8 mouse cellular contexts compared by ENCODE assay signal in the genomic region with DNA sequence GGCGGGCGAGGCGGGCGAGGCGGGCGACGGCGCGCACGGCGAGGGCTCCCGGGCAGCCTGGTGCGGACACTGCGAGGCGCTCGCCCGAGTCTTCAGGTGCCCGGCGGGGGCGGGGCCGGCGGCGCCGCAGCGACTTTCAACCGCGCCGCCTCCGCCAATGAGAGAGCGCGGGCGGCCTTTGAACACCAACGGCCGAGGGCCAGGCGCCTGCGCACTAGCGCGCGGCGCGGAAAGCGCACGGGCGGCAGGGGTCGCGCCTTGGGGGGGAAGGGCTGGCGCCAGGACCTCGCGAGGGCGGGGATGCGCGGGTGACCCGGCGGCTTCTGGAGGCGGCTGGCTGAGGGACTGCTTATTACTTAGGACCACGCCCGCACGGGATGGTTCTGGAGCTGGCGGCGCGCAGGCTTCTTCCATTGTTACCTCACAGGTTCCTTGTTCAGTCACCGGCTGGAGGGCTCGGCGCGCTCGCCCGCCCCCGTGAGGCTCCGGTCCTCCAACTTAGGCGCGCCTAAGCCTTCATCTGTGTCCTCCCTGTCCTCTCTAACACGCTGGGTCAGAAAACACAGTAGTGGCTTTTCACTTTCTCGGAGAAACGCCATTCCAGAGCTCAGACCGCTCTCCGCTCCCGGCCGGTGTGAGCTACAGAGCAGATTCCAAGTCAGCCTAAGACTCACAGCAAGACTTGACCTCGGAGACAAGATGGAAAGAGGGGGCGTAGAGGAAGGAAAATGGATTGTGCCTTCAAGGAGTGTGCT. TPM values are rescaled to one million over a fixed set of nuclear protein-coding genes. Genes with fewer than 3 reads are reported as not detected.
DNase-seq lines count a peak whose midpoint lies in the region; ATAC-seq and TF ChIP-seq lines count a peak whose summit lies in the region.

Gene Trim59, minus strand, starts transcription at position 111 of the 755 bp plus-strand sequence.

- under 1% methylated on average over 79 of the region's 80 CpGs for WGBS in embryonic facial prominence, embryonic 13.5 days
- WGBS in heart, adult 2 months = under 1% methylated on average over 78 of the region's 80 CpGs
- WGBS in kidney, adult 2 months = under 1% methylated on average over 79 of the region's 80 CpGs
- WGBS in limb, embryonic 12.5 days = under 1% methylated on average over 79 of the region's 80 CpGs
- under 1% methylated on average over 78 of the region's 80 CpGs for WGBS in midbrain, embryonic 14.5 days

- peaks cover 20% of the 10 kb centered on the region for H3K4me1 ChIP-seq in embryonic facial prominence, embryonic 13.5 days
- H3K4me1 ChIP-seq in heart, adult 2 months (ENCODE audit: control insufficient read depth, insufficient read depth, low read length) = no peaks in the 10 kb centered on the region; the same call in 1 of the 2 replicates
- H3K4me1 ChIP-seq in kidney, adult 2 months (ENCODE audit: control insufficient read depth, insufficient read depth, low read length) = 0 out of 2 replicates have a peak, but pooled peaks cover 2% of the 10 kb centered on the region
- peaks cover 19% of the 10 kb centered on the region for H3K4me1 ChIP-seq in limb, embryonic 12.5 days (replicated peaks)
- H3K4me1 ChIP-seq in midbrain, embryonic 14.5 days (ENCODE audit: control insufficient read depth, insufficient read depth, low read length) = peaks cover 17% of the 10 kb centered on the region; the same call in 1 of the 2 replicates

- H3K9me3 ChIP-seq in embryonic facial prominence, embryonic 13.5 days = no peaks in the 10 kb centered on the region
- no peaks in the 10 kb centered on the region for H3K9me3 ChIP-seq in limb, embryonic 12.5 days
- no peaks in the 10 kb centered on the region for H3K9me3 ChIP-seq in midbrain, embryonic 14.5 days (ENCODE audit: control insufficient read depth, low read length)

- 0 out of 2 replicates have a peak, but pooled peaks have one; percentile 13 for TF ChIP-seq POLR2A in heart, adult 2 months (IDR thresholded peaks at IDR 0.05; ENCODE audit: insufficient read depth, low read depth, low read length)
- no peak for TF ChIP-seq POLR2A in kidney, adult 2 months (IDR thresholded peaks at IDR 0.05; ENCODE audit: low read depth, low read length)

- H3K79me2 ChIP-seq in heart, adult 2 months (replicated peaks; ENCODE audit: control insufficient read depth, insufficient read depth, low read length) = no peaks in the 10 kb centered on the region

- peak within 1 kb of the TSS; percentile 76 for H3K4me2 ChIP-seq in embryonic facial prominence, embryonic 13.5 days
- peak within 1 kb of the TSS; percentile 67 for H3K4me2 ChIP-seq in limb, embryonic 12.5 days
- H3K4me2 ChIP-seq in midbrain, embryonic 14.5 days (ENCODE audit: low read length) = peak within 1 kb of the TSS; percentile 88

- no peaks in the 10 kb centered on the region for H3K27me3 ChIP-seq in embryonic facial prominence, embryonic 13.5 days
- H3K27me3 ChIP-seq in heart, adult 2 months (ENCODE audit: control insufficient read depth, insufficient read depth, low read length) = no peaks in the 10 kb centered on the region
- no peaks in the 10 kb centered on the region for H3K27me3 ChIP-seq in kidney, adult 2 months (replicated peaks; ENCODE audit: control insufficient read depth, insufficient read depth, low read length)
- no peaks in the 10 kb centered on the region for H3K27me3 ChIP-seq in limb, embryonic 12.5 days
- H3K27me3 ChIP-seq in midbrain, embryonic 14.5 days (ENCODE audit: control insufficient read depth, insufficient read depth, low read length) = no peaks in the 10 kb centered on the region

- intact Hi-C loops in heart, adult 2 months (cut with DNase I) = loop anchor here (2.0 kb wide), 1 partner anchor 40 kb away; the partner anchor contains the start of genes Ift80 and Smc4

- no peak for TF ChIP-seq EP300 in heart, adult 2 months (IDR thresholded peaks at IDR 0.05; ENCODE audit: insufficient read depth, low read depth, low read length)

- H3K27ac ChIP-seq in embryonic facial prominence, embryonic 13.5 days = peak within 1 kb of the TSS; percentile 92
- peak within 1 kb of the TSS; percentile 58 for H3K27ac ChIP-seq in heart, adult 2 months
- 0 out of 2 replicates have a peak within 1 kb of the TSS, but pooled peaks have one; percentile 7 for H3K27ac ChIP-seq in kidney, adult 2 months (ENCODE audit: insufficient read depth, low read depth, low read length)
- peak within 1 kb of the TSS; percentile 97 for H3K27ac ChIP-seq in limb, embryonic 12.5 days
- H3K27ac ChIP-seq in midbrain, embryonic 14.5 days (replicated peaks; ENCODE audit: low read depth, low read length) = peak within 1 kb of the TSS; percentile 94

- peak within 1 kb of the TSS; percentile 86 for H3K4me3 ChIP-seq in embryonic facial prominence, embryonic 13.5 days
- H3K4me3 ChIP-seq in heart, adult 2 months = peak within 1 kb of the TSS; percentile 90
- H3K4me3 ChIP-seq in kidney, adult 2 months (ENCODE audit: insufficient read depth, low read depth, low read length) = peak within 1 kb of the TSS; percentile 69
- H3K4me3 ChIP-seq in limb, embryonic 12.5 days (replicated peaks) = peak within 1 kb of the TSS; percentile 86
- peak within 1 kb of the TSS; percentile 82 for H3K4me3 ChIP-seq in midbrain, embryonic 14.5 days (replicated peaks; ENCODE audit: low read depth, low read length)

- H3K36me3 ChIP-seq in embryonic facial prominence, embryonic 13.5 days = peaks cover 4% of the 10 kb centered on the region
- H3K36me3 ChIP-seq in heart, adult 2 months (ENCODE audit: control insufficient read depth, insufficient read depth, low read length) = no peaks in the 10 kb centered on the region
- no peaks in the 10 kb centered on the region for H3K36me3 ChIP-seq in kidney, adult 2 months (ENCODE audit: control insufficient read depth, insufficient read depth, low read length)
- peaks cover 14% of the 10 kb centered on the region for H3K36me3 ChIP-seq in limb, embryonic 12.5 days
- no peaks in the 10 kb centered on the region; the same call in 1 of the 2 replicates for H3K36me3 ChIP-seq in midbrain, embryonic 14.5 days (ENCODE audit: control insufficient read depth, insufficient read depth, low read length)

- peak within 1 kb of the TSS; percentile 90 for H3K9ac ChIP-seq in embryonic facial prominence, embryonic 13.5 days
- H3K9ac ChIP-seq in heart, adult 2 months (ENCODE audit: low read depth, low read length) = peak within 1 kb of the TSS; percentile 85
- peak within 1 kb of the TSS; percentile 97 for H3K9ac ChIP-seq in limb, embryonic 12.5 days (replicated peaks)
- peak within 1 kb of the TSS; percentile 87 for H3K9ac ChIP-seq in midbrain, embryonic 14.5 days (replicated peaks; ENCODE audit: low read length)

- peak; percentile 38 for TF ChIP-seq CTCF in heart, adult 2 months (IDR thresholded peaks at IDR 0.05)
- no peak for TF ChIP-seq CTCF in kidney, adult 2 months (conservative IDR thresholded peaks at IDR 0.05; ENCODE audit: insufficient read depth, insufficient read length, low read depth, low read length)

- peak; percentile 81 for DNase-seq in 416B (ENCODE audit: low read depth)
- DNase-seq in adrenal gland, postnatal 4 days (ENCODE audit: low spot score in 2 of 2) = peak; percentile 80 to 82
- DNase-seq in heart, adult 2 months = peak; percentile 91 to 96
- DNase-seq in kidney, adult 2 months = peak; percentile 95
- peak; percentile 99 for DNase-seq in midbrain, embryonic 14.5 days
- DNase-seq in spleen, adult 12 weeks (ENCODE audit: low spot score) = peak; percentile 90

- ATAC-seq in embryonic facial prominence, embryonic 13.5 days (ENCODE audit: insufficient number of reproducible peaks, insufficient read depth, low FRiP score, low TSS enrichment, low read depth) = peak; percentile 93
- ATAC-seq in limb, embryonic 12.5 days (ENCODE audit: insufficient number of reproducible peaks, insufficient read depth, low FRiP score, low TSS enrichment, low read depth) = peak; percentile 94
- peak; percentile 96 for ATAC-seq in midbrain, embryonic 14.5 days (ENCODE audit: low FRiP score, low TSS enrichment)

RNA-seq across cellular contexts. Expression of gene Trim59, which starts in this region (rescaled TPM):
- 10 to 100 TPM; 29.0 to 32.5 TPM for total RNA-seq in adrenal gland, postnatal 4 days (2021)
- polyA plus RNA-seq in embryonic facial prominence, embryonic 13.5 days (2015; fragmentation: Nextera tagmentation; extraction: Ambion mirVana) = 120 and 124 TPM in 2 replicates
- total RNA-seq in heart, adult 2 months (2021) = 1 to 10 TPM; 2.1 to 2.2 TPM
- polyA plus RNA-seq in heart, adult 2 months (2012; rRNA removed) = 0.20 TPM in 2 replicates
- 0.34 and 0.42 TPM in 2 replicates for polyA plus RNA-seq in kidney, adult 2 months (2012; rRNA removed)
- polyA plus RNA-seq in limb, embryonic 12.5 days (2016; fragmentation: Nextera tagmentation; extraction: Ambion mirVana) = 175 and 194 TPM in 2 replicates
- 39.8 and 57.5 TPM in 2 replicates for polyA plus RNA-seq in midbrain, embryonic 14.5 days (2014; fragmentation: Nextera tagmentation; extraction: Ambion mirVana)

Comparison
In these comparisons a context has a peak if more than half of its experiments do, and no peak if none do; other contexts are left out.
1. Peak in every context shown above with its lines: DNase-seq, ATAC-seq, H3K4me3 ChIP-seq and H3K27ac ChIP-seq.
2. RNA of gene Trim59 (total RNA-seq): 29.0 to 32.5 TPM in adrenal gland, postnatal 4 days; 2.1 to 2.2 TPM in heart, adult 2 months; every median in the first group is over 4 times any median in the second.
3. RNA of gene Trim59 (polyA plus RNA-seq): 175 to 194 TPM in limb, embryonic 12.5 days, 120 to 124 TPM in embryonic facial prominence, embryonic 13.5 days and 39.8 to 57.5 TPM in midbrain, embryonic 14.5 days; 0.34 to 0.42 TPM in kidney, adult 2 months and 0.20 TPM in heart, adult 2 months; every median in the first group is over 10 times any median in the second.
4. Peak in DNase-seq, H3K4me3 ChIP-seq and H3K27ac ChIP-seq in kidney, adult 2 months; RNA of the gene not detected or under 1 TPM.
5. H3K27ac ChIP-seq: peak in every context shown above with its lines; median percentile 97 in limb, embryonic 12.5 days; 94 in midbrain, embryonic 14.5 days; 92 in embryonic facial prominence, embryonic 13.5 days; 58 in heart, adult 2 months; 7 in kidney, adult 2 months.